Mouse (Mus musculus): Measurements from ENCODE around the gene Eif4g1.

- TF ChIP-seq CTCF (IDR thresholded peaks at IDR 0.05; ENCODE audit: low read depth) (no peak), EP300 (IDR thresholded peaks at IDR 0.05; ENCODE audit: low read depth) (no peak)
These were observed 68.7 kb downstream of the Eif4g1 start for GRCm38 (mm10) chr16:20736823-20737222.

Measured in heart, postnatal 0 days (tissue).